Mouse (Mus musculus) limb, embryonic 11.5 days (tissue): ENCODE measurements around the gene Itih5. TPM values are rescaled to one million over a fixed set of nuclear protein-coding genes. Genes with fewer than 3 reads are reported as not detected.

ENCODE experiments used
- ATAC-seq: fragments of 200-750 bp; cut with Nextera tagmentation; 2 replicates; pipeline ENCODE4 v1.8.0; 2017; ENCODE audit warnings: low read depth; ENCODE audit not compliant: insufficient number of reproducible peaks, low FRiP score, low TSS enrichment
- DNase-seq: peaks from one replicate; pipeline ENCODE4 v3.0.0-alpha.2; 2015; ENCODE audit warnings: low spot score
- H3K27ac ChIP-seq: fragments of 300-500 bp; sonication (generic); replicated peaks from 2 replicates; pipeline ENCODE4 v1.5.1; 2014; ENCODE audit warnings: low read depth, mild to moderate bottlenecking, low read length
- H3K27me3 ChIP-seq: fragments of 300-500 bp; sonication (generic); 2 replicates; pipeline ENCODE4 v1.6.1; 2014; ENCODE audit warnings: mild to moderate bottlenecking, low read length, mixed read lengths; ENCODE audit not compliant: control insufficient read depth, insufficient read depth
- H3K36me3 ChIP-seq: fragments of 300-500 bp; sonication (generic); 2 replicates; pipeline ENCODE4 v1.6.1; 2014; ENCODE audit warnings: mild to moderate bottlenecking, low read length, moderate library complexity, mixed read lengths; ENCODE audit not compliant: control insufficient read depth, insufficient read depth
- H3K4me1 ChIP-seq: fragments of 300-500 bp; sonication (generic); 2 replicates; pipeline ENCODE4 v1.6.1; 2014; ENCODE audit warnings: low read length, mixed read lengths; ENCODE audit not compliant: control insufficient read depth, insufficient read depth
- H3K4me2 ChIP-seq: fragments of 300-500 bp; sonication (generic); 2 replicates; pipeline ENCODE4 v1.6.1; 2014; ENCODE audit warnings: low read depth, mild to moderate bottlenecking, moderate library complexity; ENCODE audit not compliant: severe bottlenecking
- H3K4me3 ChIP-seq: fragments of 300-500 bp; sonication (generic); 2 replicates; pipeline ENCODE4 v1.5.1; 2014; ENCODE audit warnings: low read depth, low read length
- H3K9ac ChIP-seq: fragments of 300-500 bp; sonication (generic); 2 replicates; pipeline ENCODE4 v1.6.1; 2014; ENCODE audit warnings: mild to moderate bottlenecking, low read length
- H3K9me3 ChIP-seq: fragments of 300-500 bp; sonication (generic); 2 replicates; pipeline ENCODE4 v1.6.1; 2016; ENCODE audit warnings: low read length; ENCODE audit not compliant: control insufficient read depth
- WGBS: fragments of 180-500 bp; shearing (Covaris S2); extraction: QIAGEN DNeasy Blood & Tissue Kit; methylation state at CpG from one replicate; pipeline ENCODE4 v1.1.7; 2014; 5-methylcytosine and 5-hydroxymethylcytosine counted together
- polyA plus RNA-seq: library from polyadenylated mRNA; unstranded; fragments of >200 nt; fragmentation: Nextera tagmentation; extraction: Ambion mirVana; gene quantifications from 2 replicates; pipeline ENCODE4 v1.2.1, GENCODE M21; 2014

The Itih5 gene
- polyA plus RNA-seq, 1 experiment from 2014 or later, result 2.0 TPM

GRCm38 (mm10) chr2:10130341-10130990, 22.9 kb upstream of the Itih5 start:
- Histone ChIP-seq H3K9ac (no peak overlapping the region), H3K4me1 (no peaks in the 10 kb centered on the region), H3K4me2 (no peak overlapping the region), H3K27ac (no peak overlapping the region), H3K27me3 (no peaks in the 10 kb centered on the region), H3K36me3 (no peaks in the 10 kb centered on the region), H3K4me3 (no peak overlapping the region), H3K9me3 (no peaks in the 10 kb centered on the region)
- ATAC-seq (no peak), DNase-seq (no peak)
- 72% methylated on average over 8 of the region's 8 CpGs for WGBS

- WGBS, result 92% methylated on average over 4 of the region's 4 CpGs
Measured at GRCm38 (mm10) chr2:10131296-10131695, 22.1 kb upstream of the Itih5 start, which contains the start of gene Itih2. Gene Itih2 (minus strand): TSS chr2:10131396.

GRCm38 (mm10) chr2:10132128-10132527, 21.2 kb upstream of the Itih5 start:
- no peak overlapping the region for H3K4me3 ChIP-seq
- no peaks in the 10 kb centered on the region for H3K4me1 ChIP-seq

More at GRCm38 (mm10) chr2:10131296-10131695, 22.1 kb upstream of the Itih5 start, which contains the start of gene Itih2:
- Histone ChIP-seq H3K9me3 (no peaks in the 10 kb centered on the region), H3K36me3 (no peaks in the 10 kb centered on the region), H3K4me2 (no peak within 1 kb of the TSS), H3K4me3 (no peak within 1 kb of the TSS), H3K9ac (no peak within 1 kb of the TSS), H3K4me1 (no peaks in the 10 kb centered on the region), H3K27ac (no peak within 1 kb of the TSS), H3K27me3 (no peaks in the 10 kb centered on the region)
- ATAC-seq, result no peak
- no peak for DNase-seq

GRCm38 (mm10) chr2:10133941-10134340, 19.4 kb upstream of the Itih5 start:
- H3K4me2 ChIP-seq, result no peak overlapping the region
- no peak overlapping the region for H3K4me3 ChIP-seq
- no peaks in the 10 kb centered on the region for H3K36me3 ChIP-seq
- H3K9ac ChIP-seq, result no peak overlapping the region
- no peaks in the 10 kb centered on the region for H3K4me1 ChIP-seq
- H3K27ac ChIP-seq, result no peak overlapping the region
- ATAC-seq, result no peak
- DNase-seq, result no peak
- H3K27me3 ChIP-seq, result no peaks in the 10 kb centered on the region
- no peaks in the 10 kb centered on the region for H3K9me3 ChIP-seq
- WGBS, result 76% methylated on average over 6 of the region's 6 CpGs

More at GRCm38 (mm10) chr2:10132128-10132527, 21.2 kb upstream of the Itih5 start:
- no peak overlapping the region for H3K27ac ChIP-seq
- DNase-seq, result no peak
- 86% methylated on average over 1 of the region's 1 CpGs for WGBS
- no peaks in the 10 kb centered on the region for H3K27me3 ChIP-seq
- H3K4me2 ChIP-seq, result no peak overlapping the region
- H3K9me3 ChIP-seq, result no peaks in the 10 kb centered on the region
- no peaks in the 10 kb centered on the region for H3K36me3 ChIP-seq
- ATAC-seq, result no peak
- no peak overlapping the region for H3K9ac ChIP-seq

GRCm38 (mm10) chr2:10137320-10137719, 16.1 kb upstream of the Itih5 start:
- Histone ChIP-seq H3K4me3 (no peak overlapping the region), H3K4me1 (no peaks in the 10 kb centered on the region), H3K27me3 (no peaks in the 10 kb centered on the region), H3K9me3 (no peaks in the 10 kb centered on the region), H3K9ac (no peak overlapping the region), H3K36me3 (no peaks in the 10 kb centered on the region), H3K4me2 (no peak overlapping the region), H3K27ac (no peak overlapping the region)
- WGBS, result 82% methylated on average over 2 of the region's 2 CpGs
- ATAC-seq (no peak), DNase-seq (no peak)

- no peak for ATAC-seq
- H3K4me1 ChIP-seq, result peaks cover 3% of the 10 kb centered on the region; the same call in 1 of the 2 replicates
- H3K36me3 ChIP-seq, result no peaks in the 10 kb centered on the region
- no peak overlapping the region for H3K9ac ChIP-seq
- no peak for DNase-seq
- 77% methylated on average over 5 of the region's 5 CpGs for WGBS
- H3K4me2 ChIP-seq, result no peak overlapping the region
- H3K27me3 ChIP-seq, result no peaks in the 10 kb centered on the region
- no peak overlapping the region for H3K4me3 ChIP-seq
- no peak overlapping the region for H3K27ac ChIP-seq
- no peaks in the 10 kb centered on the region for H3K9me3 ChIP-seq
Measured at GRCm38 (mm10) chr2:10140456-10140855, 12.9 kb upstream of the Itih5 start.

GRCm38 (mm10) chr2:10142472-10143454, 10.6 kb upstream of the Itih5 start:
- no peak overlapping the region for H3K4me2 ChIP-seq
- no peak overlapping the region for H3K4me3 ChIP-seq
- peaks cover 7% of the 10 kb centered on the region; the same call in 1 of the 2 replicates for H3K4me1 ChIP-seq
- peak; percentile 78 for ATAC-seq
- no peaks in the 10 kb centered on the region for H3K36me3 ChIP-seq
- no peaks in the 10 kb centered on the region for H3K27me3 ChIP-seq
- H3K9me3 ChIP-seq, result no peaks in the 10 kb centered on the region
- WGBS, result 32% methylated on average over 8 of the region's 8 CpGs
- no peak overlapping the region for H3K27ac ChIP-seq
- peak; percentile 78 for DNase-seq
- no peak overlapping the region for H3K9ac ChIP-seq

- no peak for DNase-seq
- no peaks in the 10 kb centered on the region for H3K27me3 ChIP-seq
- no peak overlapping the region for H3K27ac ChIP-seq
- no peak overlapping the region for H3K4me2 ChIP-seq
- H3K4me3 ChIP-seq, result no peak overlapping the region
- H3K9ac ChIP-seq, result no peak overlapping the region
- no peak for ATAC-seq
- H3K9me3 ChIP-seq, result no peaks in the 10 kb centered on the region
- peaks cover 7% of the 10 kb centered on the region; the same call in 1 of the 2 replicates for H3K4me1 ChIP-seq
- no peaks in the 10 kb centered on the region for H3K36me3 ChIP-seq
- WGBS, result 19% methylated on average over 6 of the region's 6 CpGs
Measured at GRCm38 (mm10) chr2:10145514-10145913, 7.9 kb upstream of the Itih5 start.
